Mouse (Mus musculus): ENCODE results near the gene Arg1.

DNA sequence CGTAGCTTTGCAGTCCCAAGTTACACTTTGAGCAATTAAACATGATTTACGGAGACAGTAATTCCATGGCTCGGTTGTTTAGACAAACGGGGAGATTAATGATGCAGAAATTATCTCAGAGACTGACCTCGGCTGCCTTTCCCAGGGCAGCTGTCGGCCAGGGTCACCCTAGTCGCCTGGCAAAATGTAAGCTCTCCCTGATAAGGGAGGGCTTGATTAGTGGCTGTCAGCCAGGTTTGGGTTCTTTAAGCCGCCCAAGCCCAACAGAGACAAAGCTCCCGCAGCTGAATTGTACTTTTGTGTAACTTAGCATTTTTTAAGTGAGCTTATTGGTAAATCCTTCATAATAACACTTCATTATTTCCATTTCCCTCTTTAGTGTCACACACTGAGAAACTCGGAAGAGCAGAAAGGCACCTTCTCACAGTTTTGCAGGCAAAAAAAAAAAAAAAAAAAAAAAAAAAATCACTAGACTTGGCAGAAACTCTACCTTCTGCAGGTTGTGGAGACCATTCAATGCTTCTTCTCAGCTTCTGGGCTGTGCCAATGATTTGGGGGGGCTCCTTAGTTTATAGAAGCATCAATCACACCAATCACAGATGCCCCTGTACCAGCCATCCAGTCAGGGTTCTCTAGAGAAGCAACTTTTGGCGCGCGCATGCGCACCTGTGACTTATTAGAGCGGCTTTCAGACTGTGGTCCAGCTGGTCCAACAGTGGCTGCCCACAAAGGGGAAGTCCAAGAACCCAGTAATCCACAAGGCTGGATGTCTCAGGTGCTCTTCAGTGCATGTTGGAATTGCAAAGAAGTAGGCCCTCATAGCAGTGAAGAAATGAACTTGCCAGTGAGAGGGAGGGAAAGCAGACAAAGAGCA, 32.0 kb upstream of the Arg1 start:
- TF ChIP-seq CTCF (IDR thresholded peaks at IDR 0.05; ENCODE audit: extremely low read depth, insufficient read length, insufficient replicate concordance, low read depth, low read length) (no peak), POLR2A (IDR thresholded peaks at IDR 0.05; ENCODE audit: low read depth, low read length) (no peak)

All from small intestine, adult 2 months (tissue).